Mouse (Mus musculus) ES-E14 (cell line): Measurements from ENCODE around the gene Ddx50. TPM values are rescaled to one million over a fixed set of nuclear protein-coding genes. Genes with fewer than 3 reads are reported as not detected.

ENCODE experiments used
- DNase-seq: peaks from one replicate; pipeline ENCODE4 v3.0.0-alpha.2; 2013; ENCODE audit warnings: low read depth, low spot score
- H3K27ac ChIP-seq: 2 replicates; pipeline ENCODE4 v1.5.1; 2012; ENCODE audit warnings: low read depth, mild to moderate bottlenecking, low read length, moderate library complexity, mixed read lengths; ENCODE audit not compliant: poor library complexity, insufficient read depth, severe bottlenecking
- H3K36me3 ChIP-seq: 2 replicates; pipeline ENCODE4 v1.6.1; 2012; ENCODE audit warnings: mild to moderate bottlenecking, low read length, moderate library complexity, mixed read lengths; ENCODE audit not compliant: control insufficient read depth, poor library complexity, insufficient read depth, severe bottlenecking
- H3K4me1 ChIP-seq, 2 experiments: fragments of 150-350 bp in 1 of 2; sonication (generic) in 1 of 2; 2 replicates each; pipeline ENCODE4 v1.6.1; 2012; ENCODE audit warnings: low read length in 2 of 2, mild to moderate bottlenecking in 1 of 2, mixed read lengths in 1 of 2; ENCODE audit not compliant: control insufficient read depth in 2 of 2, insufficient read depth in 2 of 2, poor library complexity in 1 of 2
- H3K4me3 ChIP-seq, 2 experiments: fragments of 150-350 bp in 1 of 2; sonication (generic) in 1 of 2; 2 replicates each; pipeline ENCODE4 v1.5.1; 2012; ENCODE audit warnings: low read length in 2 of 2, low read depth in 1 of 2, mild to moderate bottlenecking in 1 of 2, mixed read lengths in 1 of 2; ENCODE audit not compliant: insufficient read depth in 1 of 2, poor library complexity in 1 of 2, severe bottlenecking in 1 of 2
- H3K9ac ChIP-seq: 2 replicates; pipeline ENCODE4 v1.6.1; 2012; ENCODE audit warnings: low read depth, mild to moderate bottlenecking, low read length, mixed read lengths; ENCODE audit not compliant: poor library complexity, insufficient read depth, severe bottlenecking
- H3K9me3 ChIP-seq: fragments of 150-350 bp; sonication (generic); 2 replicates; pipeline ENCODE4 v1.6.1; 2012; ENCODE audit warnings: low read depth, mild to moderate bottlenecking, low read length; ENCODE audit not compliant: control insufficient read depth, insufficient read depth
- CHD2 ChIP-seq: IDR thresholded peaks from 2 replicates; pipeline ENCODE4 v1.6.1; 2014; ENCODE audit warnings: mild to moderate bottlenecking, low read depth, low read length, inconsistent platforms
- HCFC1 ChIP-seq: IDR thresholded peaks from 2 replicates; pipeline ENCODE4 v1.6.1; 2012; ENCODE audit warnings: low read length, inconsistent platforms, borderline replicate concordance; ENCODE audit not compliant: insufficient read depth
- MAFK ChIP-seq: IDR thresholded peaks from 2 replicates; pipeline ENCODE4 v1.6.1; 2014; ENCODE audit warnings: mild to moderate bottlenecking, low read depth, low read length, inconsistent platforms; ENCODE audit not compliant: insufficient read depth
- ZC3H11A ChIP-seq: IDR thresholded peaks from 2 replicates; pipeline ENCODE4 v1.6.1; 2012; ENCODE audit warnings: low read depth, mild to moderate bottlenecking, inconsistent platforms, low read length, borderline replicate concordance
- ZNF384 ChIP-seq: IDR thresholded peaks from 2 replicates; pipeline ENCODE4 v1.6.1; 2012; ENCODE audit warnings: low read depth, low read length, inconsistent platforms
- in situ Hi-C, 2 experiments: fragments of 600-800 bp; cut with MboI; formaldehyde crosslinking; loops; one replicate each; pipeline ENCODE4 v1.15.1; 2025; ENCODE audit warnings: low sequenced_read_pairs in 2 of 2, inconsistent platforms in 1 of 2; ENCODE audit not compliant: unreplicated experiment in 2 of 2
- total RNA-seq: library from RNA; depleted of rRNA; stranded (reverse); fragments of 300-350 nt; gene quantifications from 2 replicates; pipeline ENCODE4 v1.2.3, GENCODE M21; 2012

Ddx50 gene
- total RNA-seq, 1 experiment = 61.8 TPM

- no peak for TF ChIP-seq HCFC1
- TF ChIP-seq MAFK = no peak
- no peak for TF ChIP-seq CHD2
- TF ChIP-seq ZNF384 = no peak
- no peak for TF ChIP-seq ZC3H11A
- no peak overlapping the region for H3K9ac ChIP-seq
- H3K4me3 ChIP-seq = no peak overlapping the region
- no peaks in the 10 kb centered on the region for H3K9me3 ChIP-seq
- in situ Hi-C loops = no loop called here
- H3K36me3 ChIP-seq = no peaks in the 10 kb centered on the region
- DNase-seq = no peak
- no peaks in the 10 kb centered on the region for H3K4me1 ChIP-seq
- no peak overlapping the region for H3K27ac ChIP-seq
Measured at GRCm38 (mm10) chr10:62683043-62683442, 32.0 kb upstream of the Ddx50 start.

GRCm38 (mm10) chr10:62679833-62680232 is 28.8 kb upstream of the Ddx50 start:
- H3K36me3 ChIP-seq = no peaks in the 10 kb centered on the region
- no peak for DNase-seq
- no peaks in the 10 kb centered on the region for H3K4me1 ChIP-seq
- in situ Hi-C loops = no loop called here
- H3K4me3 ChIP-seq = no peak overlapping the region
- 0 out of 2 replicates have a peak, but pooled peaks have one; percentile 23 for TF ChIP-seq ZC3H11A
- TF ChIP-seq MAFK = no peak
- H3K27ac ChIP-seq = no peak overlapping the region
- H3K9me3 ChIP-seq = no peaks in the 10 kb centered on the region
- H3K9ac ChIP-seq = no peak overlapping the region

- no peaks in the 10 kb centered on the region for H3K36me3 ChIP-seq
- H3K9ac ChIP-seq = no peak overlapping the region
- no peak overlapping the region for H3K27ac ChIP-seq
- H3K4me1 ChIP-seq = no peaks in the 10 kb centered on the region
- no peak for TF ChIP-seq ZC3H11A
- TF ChIP-seq ZNF384 = no peak
- no peak for TF ChIP-seq HCFC1
- TF ChIP-seq CHD2 = no peak
- TF ChIP-seq MAFK = no peak
- in situ Hi-C loops = no loop called here
- no peaks in the 10 kb centered on the region for H3K9me3 ChIP-seq
- no peak for DNase-seq
- no peak overlapping the region for H3K4me3 ChIP-seq
Measured at GRCm38 (mm10) chr10:62677329-62677728, 26.3 kb upstream of the Ddx50 start.

DNA sequence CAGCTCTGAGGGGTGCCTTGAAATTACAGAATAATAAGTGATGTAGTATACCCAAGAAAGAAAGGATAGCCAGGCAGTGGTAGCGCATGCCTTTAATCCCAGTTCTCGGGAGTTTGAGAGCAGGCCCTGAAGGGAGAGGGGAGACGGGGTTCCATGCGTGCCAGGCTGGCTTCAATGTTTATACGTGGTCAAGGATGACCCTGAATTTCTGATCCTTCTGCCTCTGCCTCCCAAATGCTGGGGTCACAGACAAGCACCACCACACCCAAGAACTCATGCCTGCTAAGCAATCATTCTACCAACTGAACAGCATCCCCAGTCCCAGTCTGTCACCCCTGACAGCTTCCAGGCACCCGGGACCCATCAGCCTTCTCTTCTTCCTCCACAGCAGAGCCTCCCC is 25.2 kb upstream of the Ddx50 start:
- no peaks in the 10 kb centered on the region for H3K9me3 ChIP-seq
- in situ Hi-C loops = no loop called here

DNA sequence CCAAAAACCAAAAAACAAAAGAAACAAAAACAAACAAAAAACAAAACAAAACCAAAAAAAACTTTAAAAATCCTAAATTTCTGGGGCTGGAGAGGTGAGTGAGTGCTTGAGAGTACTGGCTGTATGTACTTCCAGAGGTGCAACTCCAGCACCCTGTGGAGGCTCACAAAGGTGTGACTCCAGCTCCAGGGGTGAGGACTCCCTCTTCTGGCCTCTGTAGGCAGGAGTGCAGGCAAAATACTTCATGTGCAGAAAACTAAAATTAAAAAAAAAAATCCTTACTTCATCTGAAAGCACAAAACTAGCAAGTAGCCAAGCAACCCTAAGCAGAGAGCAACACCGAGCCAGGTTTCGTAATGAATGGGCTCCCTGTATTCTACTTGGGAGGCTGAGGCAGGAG is 21.3 kb upstream of the Ddx50 start:
- Histone ChIP-seq H3K9me3 (no peaks in the 10 kb centered on the region), H3K36me3 (no peaks in the 10 kb centered on the region), H3K27ac (no peak overlapping the region), H3K9ac (no peak overlapping the region), H3K4me1 (no peaks in the 10 kb centered on the region), H3K4me3 (no peak overlapping the region)
- in situ Hi-C loops = no loop called here
- no peak for DNase-seq
- TF ChIP-seq HCFC1 (no peak), ZNF384 (no peak), CHD2 (no peak), ZC3H11A (no peak)

More for the DNA sequence above, 25.2 kb upstream of the Ddx50 start:
- Histone ChIP-seq H3K4me1 (no peaks in the 10 kb centered on the region), H3K36me3 (no peaks in the 10 kb centered on the region), H3K4me3 (no peak overlapping the region), H3K9ac (no peak overlapping the region), H3K27ac (no peak overlapping the region)
- DNase-seq = no peak
- TF ChIP-seq CHD2 = no peak
- TF ChIP-seq HCFC1 = no peak
- no peak for TF ChIP-seq MAFK
- no peak for TF ChIP-seq ZNF384
- TF ChIP-seq ZC3H11A = no peak
